Mouse (Mus musculus): ENCODE results near the gene Irak3. TPM values are rescaled to one million over a fixed set of nuclear protein-coding genes. Genes with fewer than 3 reads are reported as not detected.

Gene Irak3
- 1.5 TPM in 2 replicates for polyA plus RNA-seq (2015; fragmentation: Nextera tagmentation; extraction: Ambion mirVana)

GRCm38 (mm10) chr10:120201961-120202402 lies at the start of gene Irak3:
Gene Irak3, minus strand, starts transcription at chr10:120202130.
- Histone ChIP-seq H3K9me3 (replicated peaks; ENCODE audit: low read length) (no peaks in the 10 kb centered on the region), H3K27ac (peak within 1 kb of the TSS; percentile 31; the same call in 1 of the 2 replicates), H3K4me2 (ENCODE audit: low read length) (peak within 1 kb of the TSS; percentile 84), H3K4me3 (replicated peaks; ENCODE audit: low read depth, low read length) (peak within 1 kb of the TSS; percentile 61), H3K27me3 (ENCODE audit: insufficient read depth, low read length) (no peaks in the 10 kb centered on the region), H3K4me1 (replicated peaks; ENCODE audit: insufficient read depth, low read length) (no peaks in the 10 kb centered on the region), H3K9ac (ENCODE audit: low read depth, low read length) (peak within 1 kb of the TSS; percentile 59; the same call in 1 of the 2 replicates), H3K36me3 (ENCODE audit: insufficient read depth, low read length) (no peaks in the 10 kb centered on the region)
- TF ChIP-seq CTCF (IDR thresholded peaks at IDR 0.05; ENCODE audit: low read depth) = peak; percentile 99
- peak; percentile 48; the same call in 1 of the 2 replicates for ATAC-seq (replicated peaks; ENCODE audit: low FRiP score, low read depth)
- DNase-seq (ENCODE audit: low spot score) = peak; percentile 91
- WGBS = under 1% methylated on average over 13 of the region's 13 CpGs

- Histone ChIP-seq H3K4me1 (replicated peaks; ENCODE audit: insufficient read depth, low read length) (0 out of 2 replicates have a peak, but pooled peaks cover 9% of the 10 kb centered on the region), H3K27ac (no peak overlapping the region), H3K4me2 (ENCODE audit: low read length) (no peak overlapping the region), H3K9me3 (replicated peaks; ENCODE audit: low read length) (no peaks in the 10 kb centered on the region), H3K36me3 (ENCODE audit: insufficient read depth, low read length) (no peaks in the 10 kb centered on the region), H3K9ac (ENCODE audit: low read depth, low read length) (no peak overlapping the region), H3K4me3 (replicated peaks; ENCODE audit: low read depth, low read length) (no peak overlapping the region), H3K27me3 (ENCODE audit: insufficient read depth, low read length) (no peaks in the 10 kb centered on the region)
- WGBS = 61% methylated on average over 11 of the region's 11 CpGs
- peak; percentile 51 for TF ChIP-seq CTCF (IDR thresholded peaks at IDR 0.05; ENCODE audit: low read depth)
- ATAC-seq (replicated peaks; ENCODE audit: low FRiP score, low read depth) = no peak
- DNase-seq (ENCODE audit: low spot score) = peak; percentile 59
These were observed 49.2 kb upstream of the Irak3 start for GRCm38 (mm10) chr10:120250911-120251683.

GRCm38 (mm10) chr10:120246994-120247750 lies 45.2 kb upstream of the Irak3 start:
- peak; percentile 85 for TF ChIP-seq CTCF (IDR thresholded peaks at IDR 0.05; ENCODE audit: low read depth)
- peak overlapping the region; percentile 39 for H3K4me2 ChIP-seq (ENCODE audit: low read length)
- 16% methylated on average over 9 of the region's 9 CpGs for WGBS
- H3K4me1 ChIP-seq (replicated peaks; ENCODE audit: insufficient read depth, low read length) = 0 out of 2 replicates have a peak, but pooled peaks cover 6% of the 10 kb centered on the region
- no peak overlapping the region for H3K9ac ChIP-seq (ENCODE audit: low read depth, low read length)
- 0 out of 2 replicates have a peak overlapping the region, but pooled peaks have one; percentile 16 for H3K4me3 ChIP-seq (replicated peaks; ENCODE audit: low read depth, low read length)
- DNase-seq (ENCODE audit: low spot score) (peak; percentile 96), ATAC-seq (replicated peaks; ENCODE audit: low FRiP score, low read depth) (no peak; the same call in 1 of the 2 replicates)
- H3K9me3 ChIP-seq (replicated peaks; ENCODE audit: low read length) = no peaks in the 10 kb centered on the region
- H3K36me3 ChIP-seq (ENCODE audit: insufficient read depth, low read length) = no peaks in the 10 kb centered on the region
- no peak overlapping the region for H3K27ac ChIP-seq
- H3K27me3 ChIP-seq (ENCODE audit: insufficient read depth, low read length) = no peaks in the 10 kb centered on the region

- Histone ChIP-seq H3K27ac (no peak overlapping the region), H3K9ac (ENCODE audit: low read depth, low read length) (no peak overlapping the region), H3K4me2 (ENCODE audit: low read length) (no peak overlapping the region), H3K9me3 (replicated peaks; ENCODE audit: low read length) (no peaks in the 10 kb centered on the region), H3K27me3 (ENCODE audit: insufficient read depth, low read length) (no peaks in the 10 kb centered on the region), H3K4me1 (replicated peaks; ENCODE audit: insufficient read depth, low read length) (0 out of 2 replicates have a peak, but pooled peaks cover 6% of the 10 kb centered on the region), H3K36me3 (ENCODE audit: insufficient read depth, low read length) (no peaks in the 10 kb centered on the region), H3K4me3 (replicated peaks; ENCODE audit: low read depth, low read length) (no peak overlapping the region)
- WGBS = 65% methylated on average over 5 of the region's 5 CpGs
- ATAC-seq (replicated peaks; ENCODE audit: low FRiP score, low read depth) (no peak), DNase-seq (ENCODE audit: low spot score) (no peak)
- no peak for TF ChIP-seq CTCF (IDR thresholded peaks at IDR 0.05; ENCODE audit: low read depth)
These were observed 43.8 kb upstream of the Irak3 start for GRCm38 (mm10) chr10:120245681-120246080.

- DNase-seq (ENCODE audit: low spot score) (no peak), ATAC-seq (replicated peaks; ENCODE audit: low FRiP score, low read depth) (no peak)
- Histone ChIP-seq H3K4me3 (replicated peaks; ENCODE audit: low read depth, low read length) (no peak overlapping the region), H3K36me3 (ENCODE audit: insufficient read depth, low read length) (no peaks in the 10 kb centered on the region), H3K27me3 (ENCODE audit: insufficient read depth, low read length) (no peaks in the 10 kb centered on the region), H3K27ac (no peak overlapping the region), H3K9me3 (replicated peaks; ENCODE audit: low read length) (no peaks in the 10 kb centered on the region), H3K4me2 (ENCODE audit: low read length) (no peak overlapping the region), H3K9ac (ENCODE audit: low read depth, low read length) (no peak overlapping the region), H3K4me1 (replicated peaks; ENCODE audit: insufficient read depth, low read length) (0 out of 2 replicates have a peak, but pooled peaks cover 6% of the 10 kb centered on the region)
- 34% methylated on average over 6 of the region's 6 CpGs for WGBS
- TF ChIP-seq CTCF (IDR thresholded peaks at IDR 0.05; ENCODE audit: low read depth) = no peak
These were observed 40.5 kb upstream of the Irak3 start for GRCm38 (mm10) chr10:120242421-120242820.

GRCm38 (mm10) chr10:120239476-120239875 lies 37.5 kb upstream of the Irak3 start:
- H3K4me3 ChIP-seq (replicated peaks; ENCODE audit: low read depth, low read length) = no peak overlapping the region
- no peaks in the 10 kb centered on the region for H3K36me3 ChIP-seq (ENCODE audit: insufficient read depth, low read length)
- no peak overlapping the region for H3K9ac ChIP-seq (ENCODE audit: low read depth, low read length)
- 75% methylated on average over 6 of the region's 6 CpGs for WGBS
- no peak for DNase-seq (ENCODE audit: low spot score)
- no peaks in the 10 kb centered on the region for H3K9me3 ChIP-seq (replicated peaks; ENCODE audit: low read length)
- no peak for TF ChIP-seq CTCF (IDR thresholded peaks at IDR 0.05; ENCODE audit: low read depth)
- no peaks in the 10 kb centered on the region for H3K4me1 ChIP-seq (replicated peaks; ENCODE audit: insufficient read depth, low read length)
- H3K4me2 ChIP-seq (ENCODE audit: low read length) = no peak overlapping the region
- H3K27ac ChIP-seq = no peak overlapping the region
- ATAC-seq (replicated peaks; ENCODE audit: low FRiP score, low read depth) = no peak
- H3K27me3 ChIP-seq (ENCODE audit: insufficient read depth, low read length) = no peaks in the 10 kb centered on the region
